Mouse (Mus musculus): Measurements from ENCODE around the gene Dusp15. TPM values are rescaled to one million over a fixed set of nuclear protein-coding genes. Genes with fewer than 3 reads are reported as not detected.

Gene Dusp15
- polyA plus RNA-seq, 1 experiment from 2014 or later = 0.36 TPM

DNA sequence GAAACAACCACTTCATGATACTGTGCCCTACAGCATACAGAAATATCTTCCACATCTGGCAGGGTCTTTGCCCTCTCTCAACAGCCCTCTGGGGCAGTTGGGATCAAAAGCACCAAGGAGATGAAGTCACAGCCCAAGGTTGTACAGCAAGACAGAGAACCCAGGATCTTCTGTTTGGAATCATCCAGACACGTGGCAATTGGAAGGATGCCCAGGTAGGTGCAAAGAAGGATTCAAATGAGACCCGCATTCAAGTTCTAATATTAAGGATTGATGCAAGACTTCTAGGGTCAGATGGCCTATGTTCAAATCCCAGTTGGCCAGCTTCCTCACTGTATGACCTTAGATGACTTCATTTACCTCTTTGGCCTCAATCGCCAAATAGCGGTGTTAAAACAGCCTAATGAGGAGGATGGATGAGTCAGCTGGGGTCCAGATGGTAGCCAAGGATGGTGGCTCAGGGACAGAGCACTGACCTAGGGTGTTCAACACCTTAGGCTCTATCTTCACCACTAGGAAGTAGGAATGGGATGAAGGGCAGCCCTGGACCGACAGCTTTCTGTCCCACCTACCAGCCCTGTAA, 3.0 kb downstream of the Dusp15 start:
- no peak for TF ChIP-seq CTCF (IDR thresholded peaks at IDR 0.05)
- in situ Hi-C loops (cut with MboI; ENCODE audit: low pct_unique_long_range_greater_than_20kb) = no loop called here
- CTCF ChIA-PET = interaction anchor here (2.5 kb wide), 1 partner anchor 64 kb away, joined by 5 read pairs; no protein-coding TSS in a partner anchor
- peaks cover 45% of the 10 kb centered on the region for H3K27me3 ChIP-seq
- DNase-seq (ENCODE audit: low read depth, low spot score) (no peak), ATAC-seq (no peak)
- POLR2A ChIA-PET = no interaction called here

DNA sequence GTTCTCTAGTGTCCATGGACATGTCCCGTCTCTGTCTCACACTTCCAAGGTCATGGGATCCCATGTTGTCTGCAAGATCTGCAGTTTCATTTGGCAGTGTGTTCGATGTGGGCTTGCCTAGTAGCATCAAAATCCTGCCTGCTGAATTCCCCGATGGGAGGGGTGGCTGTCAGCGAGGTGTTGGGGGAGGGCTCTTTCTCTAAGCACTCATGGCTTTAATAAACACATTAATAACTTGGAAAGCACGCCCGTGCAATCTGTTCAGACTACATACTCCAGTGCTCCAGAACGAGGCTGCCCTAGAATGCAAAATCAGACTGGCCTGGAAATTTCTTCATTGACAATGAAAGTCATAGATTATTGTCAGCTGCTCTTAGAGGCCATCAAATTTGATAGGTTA, 4.4 kb downstream of the Dusp15 start:
- in situ Hi-C loops (cut with MboI; ENCODE audit: low pct_unique_long_range_greater_than_20kb) = no loop called here
- ATAC-seq = no peak
- POLR2A ChIA-PET = interaction anchor here (0.7 kb wide), 1 partner anchor 63 kb away, joined by 3 read pairs; no protein-coding TSS in a partner anchor
- TF ChIP-seq CTCF (IDR thresholded peaks at IDR 0.05) = no peak
- DNase-seq (ENCODE audit: low read depth, low spot score) = no peak
- peaks cover 44% of the 10 kb centered on the region for H3K27me3 ChIP-seq
- CTCF ChIA-PET = no interaction called here

DNA sequence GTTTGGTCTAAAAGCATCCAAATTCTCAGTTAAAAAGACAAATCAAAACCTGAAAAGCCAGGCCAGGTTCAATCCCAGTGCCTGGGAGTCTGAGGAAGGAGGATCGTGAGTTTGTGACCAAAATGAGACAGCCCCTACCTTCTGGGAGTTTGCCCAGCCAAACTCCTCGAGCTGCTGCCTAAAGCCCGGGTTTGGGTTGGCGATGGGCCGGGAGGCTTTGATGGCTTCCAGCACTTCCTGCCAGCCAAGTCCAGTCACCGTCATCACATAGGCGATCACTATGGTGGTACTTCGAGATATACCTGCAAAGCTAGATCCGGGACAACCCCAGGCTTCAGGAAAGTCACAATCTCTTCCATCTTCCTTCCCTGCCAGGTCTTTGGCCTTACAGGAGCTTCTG, 7.5 kb downstream of the Dusp15 start:
- no peak for DNase-seq (ENCODE audit: low read depth, low spot score)
- in situ Hi-C loops (cut with MboI; ENCODE audit: low pct_unique_long_range_greater_than_20kb) = no loop called here
- ChIA-PET POLR2A (no interaction called here), CTCF (interaction anchor here (1.1 to 1.9 kb wide), 4 partner anchors 11 to 70 kb away, joined by 3 to 6 read pairs (median 4); partner anchors contain the start of gene Foxs1)
- no peak for ATAC-seq
- TF ChIP-seq CTCF (IDR thresholded peaks at IDR 0.05) = no peak
- peaks cover 38% of the 10 kb centered on the region for H3K27me3 ChIP-seq

DNA sequence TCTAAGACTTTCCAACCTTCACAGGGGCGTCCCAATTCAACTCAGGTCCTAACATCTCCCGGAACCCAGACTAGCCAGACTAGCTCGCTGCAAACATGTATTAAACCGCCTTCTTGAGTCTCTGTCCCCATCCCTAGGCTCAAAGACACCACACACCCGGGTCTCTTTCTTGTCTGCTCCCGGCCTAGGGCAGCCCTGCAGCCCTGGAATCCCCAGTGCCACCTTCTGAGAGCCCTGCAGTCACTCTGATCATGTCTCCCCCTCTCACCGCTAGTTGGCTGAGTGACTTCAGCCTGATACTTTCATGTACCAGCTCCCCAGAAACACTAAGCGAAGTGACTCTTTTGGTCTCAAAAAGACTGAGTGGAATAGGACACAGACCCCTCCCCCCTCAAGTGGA, 7.9 kb downstream of the Dusp15 start:
- ATAC-seq = no peak
- DNase-seq (ENCODE audit: low read depth, low spot score) = no peak
- in situ Hi-C loops (cut with MboI; ENCODE audit: low pct_unique_long_range_greater_than_20kb) = no loop called here
- ChIA-PET CTCF (interaction anchor here (1.4 to 1.9 kb wide), 3 partner anchors 10 to 71 kb away, joined by 4 to 6 read pairs (median 5); partner anchors contain the start of gene Foxs1), POLR2A (no interaction called here)
- peaks cover 38% of the 10 kb centered on the region for H3K27me3 ChIP-seq
- no peak for TF ChIP-seq CTCF (IDR thresholded peaks at IDR 0.05)

DNA sequence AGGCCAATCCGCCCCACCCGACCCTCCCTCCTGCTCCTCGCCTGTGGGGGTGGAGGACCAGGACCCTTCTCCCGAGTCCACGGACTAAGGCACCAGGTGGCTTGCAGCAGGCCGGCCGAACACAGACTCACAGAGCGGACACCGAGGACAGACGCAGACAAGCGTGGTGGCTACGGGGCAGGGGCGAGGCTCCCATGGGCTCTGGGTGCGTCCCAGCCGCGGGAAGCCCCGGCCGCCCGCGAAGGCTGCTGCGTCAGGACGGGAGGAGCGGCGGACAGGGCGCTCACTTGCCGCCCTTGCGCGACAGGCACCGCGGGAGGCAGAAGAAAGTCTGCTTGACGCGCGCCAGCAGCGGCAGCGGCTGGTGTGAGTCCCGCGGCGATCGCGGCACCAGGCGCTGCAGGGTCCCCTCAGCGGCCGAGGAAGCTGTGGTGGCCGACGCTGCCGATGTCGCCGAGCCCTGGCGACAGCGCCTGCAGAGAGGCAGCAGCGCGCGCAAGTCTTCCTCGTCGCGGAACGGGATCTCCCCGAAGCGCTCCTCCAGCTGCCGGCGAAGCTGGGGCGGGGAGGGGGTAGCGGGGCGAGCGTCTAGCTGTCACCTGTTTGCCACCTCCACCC, 8.5 kb downstream of the Dusp15 start:
- ATAC-seq (no peak), DNase-seq (ENCODE audit: low read depth, low spot score) (no peak)
- peaks cover 38% of the 10 kb centered on the region for H3K27me3 ChIP-seq
- TF ChIP-seq CTCF (IDR thresholded peaks at IDR 0.05) = no peak
- in situ Hi-C loops (cut with MboI; ENCODE audit: low pct_unique_long_range_greater_than_20kb) = no loop called here
- ChIA-PET POLR2A (no interaction called here), CTCF (no interaction called here)

DNA sequence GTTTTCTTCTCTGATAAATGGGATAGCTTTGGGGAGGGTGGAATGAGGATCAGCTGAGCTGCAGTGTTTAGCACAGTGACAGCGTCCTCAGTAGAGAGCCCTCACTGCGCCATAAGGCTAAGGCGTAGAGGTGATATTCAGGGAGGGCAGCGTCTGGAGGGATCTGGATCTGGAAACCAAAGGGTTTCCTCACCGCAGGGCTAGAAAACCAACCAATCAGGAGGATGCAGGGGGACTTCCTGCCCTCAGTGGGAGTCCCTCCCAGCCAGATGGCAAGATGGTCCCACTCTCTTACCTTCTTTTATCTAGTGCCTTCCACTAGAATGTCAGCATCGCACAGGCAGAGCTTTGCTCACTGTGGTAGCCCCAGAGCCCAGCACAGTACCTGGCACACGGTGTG, 9.7 kb downstream of the Dusp15 start:
- ChIA-PET POLR2A (no interaction called here), CTCF (no interaction called here)
- peaks cover 38% of the 10 kb centered on the region for H3K27me3 ChIP-seq
- ATAC-seq = no peak
- TF ChIP-seq CTCF (IDR thresholded peaks at IDR 0.05) = no peak
- in situ Hi-C loops (cut with MboI; ENCODE audit: low pct_unique_long_range_greater_than_20kb) = no loop called here
- no peak for DNase-seq (ENCODE audit: low read depth, low spot score)

DNA sequence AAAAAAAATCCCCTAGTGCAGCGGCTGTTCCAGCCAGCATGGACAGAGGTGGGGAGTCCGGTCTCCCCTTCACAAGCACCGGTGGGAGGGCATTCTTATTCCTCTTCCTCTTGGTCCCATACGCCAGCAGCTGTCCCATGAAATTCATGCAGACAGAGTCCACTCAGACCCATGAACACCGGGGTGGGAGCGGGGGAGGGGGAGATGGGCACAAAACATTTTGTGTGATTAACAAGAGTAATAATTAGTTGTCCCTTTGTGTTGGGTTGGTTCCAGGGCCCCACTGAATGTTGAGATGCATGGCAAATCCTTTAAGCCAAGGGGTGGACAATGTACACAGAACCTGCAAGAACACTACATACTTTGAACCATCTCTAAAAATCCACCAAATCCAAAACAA, 10.4 kb downstream of the Dusp15 start:
- no peak for TF ChIP-seq CTCF (IDR thresholded peaks at IDR 0.05)
- in situ Hi-C loops (cut with MboI; ENCODE audit: low pct_unique_long_range_greater_than_20kb) = no loop called here
- ChIA-PET POLR2A (no interaction called here), CTCF (no interaction called here)
- DNase-seq (ENCODE audit: low read depth, low spot score) = no peak
- peaks cover 38% of the 10 kb centered on the region for H3K27me3 ChIP-seq
- ATAC-seq = no peak

DNA sequence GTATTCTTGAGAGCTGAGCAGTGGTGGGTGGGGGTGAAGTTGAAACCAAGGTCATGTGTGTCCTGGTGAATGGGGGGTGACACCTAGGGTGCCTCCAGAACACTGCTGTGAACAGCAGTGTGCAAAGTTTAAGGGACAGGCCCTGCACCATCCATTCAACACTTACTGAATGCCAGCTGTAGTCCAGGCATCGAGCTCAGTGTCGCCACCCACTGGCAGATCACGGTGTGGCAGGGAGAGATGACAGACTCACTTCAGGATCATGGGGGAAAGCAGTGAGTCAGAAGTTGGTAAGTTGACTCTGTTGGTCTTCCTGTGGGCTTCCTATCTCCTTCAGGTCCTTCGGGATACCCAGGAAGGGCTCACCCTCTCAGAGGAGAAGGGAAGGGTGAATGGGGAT, 11.7 kb downstream of the Dusp15 start:
- ATAC-seq = no peak
- H3K27me3 ChIP-seq = peaks cover 32% of the 10 kb centered on the region
- DNase-seq (ENCODE audit: low read depth, low spot score) = no peak
- in situ Hi-C loops (cut with MboI; ENCODE audit: low pct_unique_long_range_greater_than_20kb) = no loop called here
- TF ChIP-seq CTCF (IDR thresholded peaks at IDR 0.05) = no peak
- ChIA-PET CTCF (interaction anchor here (1.2 to 1.3 kb wide), 2 partner anchors 21 to 27 kb away, joined by 3 read pairs; no protein-coding TSS in a partner anchor), POLR2A (interaction anchor here (0.6 kb wide), 1 partner anchor 201 kb away, joined by 3 read pairs; no protein-coding TSS in a partner anchor)

DNA sequence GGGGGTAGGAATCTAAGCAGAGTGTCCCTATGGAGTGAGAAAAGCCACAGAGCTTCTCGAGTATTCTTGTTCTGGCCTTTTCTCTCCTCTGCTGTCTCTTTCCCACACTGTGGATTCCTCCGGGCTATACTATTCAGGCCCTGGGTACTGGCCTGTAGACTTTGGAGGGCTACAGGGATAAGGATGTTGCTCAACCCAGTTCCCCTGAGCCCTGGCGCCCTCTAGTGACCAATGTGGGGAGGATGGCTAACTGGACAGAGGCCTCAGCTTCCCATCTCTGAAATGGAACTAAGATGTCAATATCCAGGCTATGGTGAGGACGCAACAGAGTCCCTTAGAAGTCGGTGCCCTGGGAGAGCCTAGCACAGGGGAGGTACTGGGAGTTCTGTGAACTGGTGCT, 17.9 kb downstream of the Dusp15 start:
- no peak for TF ChIP-seq CTCF (IDR thresholded peaks at IDR 0.05)
- in situ Hi-C loops (cut with MboI; ENCODE audit: low pct_unique_long_range_greater_than_20kb) = no loop called here
- ChIA-PET CTCF (interaction anchor here (0.7 to 2.4 kb wide), 9 partner anchors 9 to 108 kb away, joined by 3 to 8 read pairs (median 4); no protein-coding TSS in a partner anchor), POLR2A (interaction anchor here (0.8 kb wide), 1 partner anchor 11 kb away, joined by 3 read pairs; no protein-coding TSS in a partner anchor)
- no peaks in the 10 kb centered on the region for H3K27me3 ChIP-seq
- no peak for DNase-seq (ENCODE audit: low read depth, low spot score)
- ATAC-seq = peak; percentile 62

DNA sequence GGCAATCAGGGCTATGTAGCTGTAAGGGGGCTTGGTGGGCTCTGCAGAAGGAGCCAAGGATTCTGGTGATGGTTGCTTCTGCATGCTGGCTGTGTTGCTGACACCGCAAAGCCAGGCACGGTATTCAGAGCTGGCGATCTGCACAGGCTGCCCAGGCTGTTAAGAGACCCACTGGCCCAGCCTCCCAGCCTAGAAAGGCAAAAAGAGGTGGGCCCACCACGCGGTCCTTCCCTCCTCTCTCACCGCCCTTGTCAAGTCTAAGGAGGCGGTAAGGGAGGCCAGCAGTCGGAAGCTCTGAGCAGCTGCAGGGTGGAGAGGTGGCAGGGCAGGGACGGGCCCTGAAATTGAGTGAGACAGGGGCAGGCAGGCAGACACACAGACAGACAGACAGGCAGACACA, 18.4 kb downstream of the Dusp15 start, which contains the start of gene Foxs1:
Foxs1 (minus strand) TSS at position 161 of the 400 bp plus-strand sequence.
- POLR2A ChIA-PET = interaction anchor here (0.7 to 0.8 kb wide), 2 partner anchors 12 to 38 kb away, joined by 3 read pairs; no protein-coding TSS in a partner anchor
- H3K27me3 ChIP-seq = no peaks in the 10 kb centered on the region
- no peak for TF ChIP-seq CTCF (IDR thresholded peaks at IDR 0.05)
- CTCF ChIA-PET = interaction anchor here (0.9 to 2.4 kb wide), 6 partner anchors 9 to 109 kb away, joined by 3 to 8 read pairs (median 4); no protein-coding TSS in a partner anchor
- DNase-seq (ENCODE audit: low read depth, low spot score) (no peak), ATAC-seq (no peak)
- in situ Hi-C loops (cut with MboI; ENCODE audit: low pct_unique_long_range_greater_than_20kb) = no loop called here

All from Patski (cell line).